Mouse (Mus musculus) lung, embryonic 14.5 days (tissue): Measurements from ENCODE around the gene S1pr5. TPM values are rescaled to one million over a fixed set of nuclear protein-coding genes. Genes with fewer than 3 reads are reported as not detected.
"Not testable (repeated sequence)": the region's sequence is repeated elsewhere in the genome, so short reads cannot be mapped to it uniquely, and the experiment has no call there.

Source experiments
- ATAC-seq: fragments of 200-750 bp; cut with Nextera tagmentation; 2 replicates; pipeline ENCODE4 v1.8.0; 2017; ENCODE audit warnings: mild to moderate bottlenecking, moderate TSS enrichment, moderate library complexity; ENCODE audit not compliant: insufficient read depth
- DNase-seq: peaks from one replicate; pipeline ENCODE4 v3.0.0-alpha.2; 2015
- H3K27ac ChIP-seq: fragments of 300-500 bp; sonication (generic); 2 replicates; pipeline ENCODE4 v1.5.1; 2014; ENCODE audit warnings: low read depth, mild to moderate bottlenecking, moderate library complexity
- H3K27me3 ChIP-seq: fragments of 300-500 bp; sonication (generic); 2 replicates; pipeline ENCODE4 v1.6.1; 2014; ENCODE audit warnings: low read length, control low read depth; ENCODE audit not compliant: insufficient read depth
- H3K36me3 ChIP-seq: fragments of 300-500 bp; sonication (generic); 2 replicates; pipeline ENCODE4 v1.6.1; 2014; ENCODE audit warnings: control low read depth; ENCODE audit not compliant: insufficient read depth
- H3K4me1 ChIP-seq: fragments of 300-500 bp; sonication (generic); 2 replicates; pipeline ENCODE4 v1.6.1; 2014; ENCODE audit warnings: antibody characterized with exemption, control low read depth; ENCODE audit not compliant: insufficient read depth
- H3K4me2 ChIP-seq: fragments of 300-500 bp; sonication (generic); 2 replicates; pipeline ENCODE4 v1.6.1; 2014; ENCODE audit warnings: mild to moderate bottlenecking
- H3K4me3 ChIP-seq: fragments of 300-500 bp; sonication (generic); 2 replicates; pipeline ENCODE4 v1.5.1; 2014; ENCODE audit warnings: low read depth, low read length
- H3K9ac ChIP-seq: fragments of 300-500 bp; sonication (generic); 2 replicates; pipeline ENCODE4 v1.6.1; 2014
- H3K9me3 ChIP-seq: fragments of 300-500 bp; sonication (generic); 2 replicates; pipeline ENCODE4 v1.6.1; 2016; ENCODE audit warnings: low read depth, low read length, control low read depth
- CTCF ChIP-seq: IDR thresholded peaks from 2 replicates; pipeline ENCODE4 v1.5.1; 2016; ENCODE audit warnings: antibody characterized with exemption, low read depth
- WGBS: fragments of 180-500 bp; shearing (Covaris S2); extraction: QIAGEN DNeasy Blood & Tissue Kit; methylation state at CpG from one replicate; pipeline ENCODE4 v1.1.7; 2014; 5-methylcytosine and 5-hydroxymethylcytosine counted together
- polyA plus RNA-seq: library from polyadenylated mRNA; unstranded; fragments of >200 nt; fragmentation: Nextera tagmentation; extraction: Ambion mirVana; gene quantifications from 2 replicates; pipeline ENCODE4 v1.2.1, GENCODE M21; 2014

The S1pr5 gene
- polyA plus RNA-seq, 1 experiment from 2014 or later = not detected

GRCm38 (mm10) chr9:21204156-21204527 lies 44.1 kb downstream of the S1pr5 start:
- H3K4me1 ChIP-seq = no peaks in the 10 kb centered on the region
- no peak for DNase-seq
- WGBS = 34% methylated on average over 8 of the region's 8 CpGs
- no peak overlapping the region; the same call in 1 of the 2 replicates for H3K4me3 ChIP-seq
- H3K9me3 ChIP-seq = no peaks in the 10 kb centered on the region
- ATAC-seq = no peak
- H3K36me3 ChIP-seq = no peaks in the 10 kb centered on the region
- H3K9ac ChIP-seq = no peak overlapping the region
- no peaks in the 10 kb centered on the region for H3K27me3 ChIP-seq
- TF ChIP-seq CTCF = no peak
- H3K27ac ChIP-seq = no peak overlapping the region
- H3K4me2 ChIP-seq = peak overlapping the region; percentile 70; the same call in 1 of the 2 replicates

DNA sequence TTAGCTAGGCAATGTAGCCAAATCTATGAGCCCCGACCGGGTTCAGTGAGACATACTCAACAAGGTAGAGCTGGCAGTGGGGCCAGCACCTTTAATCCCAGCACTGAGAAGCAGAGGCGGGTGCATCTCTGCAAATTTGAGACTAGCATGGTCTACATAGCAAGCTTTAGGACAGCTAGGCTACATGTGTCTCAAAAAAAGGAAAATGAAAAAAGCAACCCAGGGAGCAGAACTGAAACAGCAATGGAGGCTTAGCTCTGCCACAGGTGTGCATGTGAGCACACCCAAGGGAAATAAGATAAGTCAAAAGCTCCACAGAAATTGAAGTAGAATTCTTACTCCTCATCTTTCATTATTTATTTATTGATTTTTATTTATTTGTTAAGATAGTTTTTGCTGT lies 49.3 kb downstream of the S1pr5 start:
- no peak for DNase-seq

DNA sequence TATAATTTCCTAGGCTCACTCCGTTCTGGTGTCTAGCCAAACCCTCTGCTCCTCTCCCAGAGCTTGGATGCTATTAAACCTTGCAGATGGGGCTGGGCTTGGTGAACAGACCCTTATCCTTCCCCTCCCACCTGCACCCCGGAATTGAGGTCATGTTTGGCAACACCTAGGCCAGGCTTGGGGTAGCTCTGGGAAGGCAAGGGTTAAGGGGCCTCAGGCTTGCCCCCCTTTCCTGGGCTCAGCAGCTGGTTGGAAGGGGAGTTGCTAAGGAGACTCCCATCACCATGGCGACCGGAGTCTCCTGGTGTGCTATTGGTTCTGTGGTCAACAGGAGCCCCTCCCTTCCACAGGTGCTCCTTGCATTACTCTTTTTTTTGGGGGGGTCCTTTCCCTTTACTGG lies 50.3 kb downstream of the S1pr5 start:
- peak; percentile 56 for DNase-seq
- Histone ChIP-seq H3K27ac (no peak overlapping the region), H3K4me3 (no peak overlapping the region), H3K4me1 (no peaks in the 10 kb centered on the region; the same call in 1 of the 2 replicates), H3K4me2 (peak overlapping the region; percentile 55; the same call in 1 of the 2 replicates), H3K27me3 (no peaks in the 10 kb centered on the region), H3K9me3 (no peaks in the 10 kb centered on the region), H3K36me3 (no peaks in the 10 kb centered on the region), H3K9ac (no peak overlapping the region)
- ATAC-seq = no peak
- 20% methylated on average over 4 of the region's 4 CpGs for WGBS
- TF ChIP-seq CTCF = no peak

More for the DNA sequence above, 49.3 kb downstream of the S1pr5 start:
- WGBS = 72% methylated on average over 3 of the region's 3 CpGs
- H3K36me3 ChIP-seq = no peaks in the 10 kb centered on the region
- no peaks in the 10 kb centered on the region for H3K9me3 ChIP-seq
- no peak overlapping the region for H3K27ac ChIP-seq
- TF ChIP-seq CTCF = no peak
- no peaks in the 10 kb centered on the region; the same call in 1 of the 2 replicates for H3K4me1 ChIP-seq
- no peak for ATAC-seq
- H3K4me2 ChIP-seq = no peak overlapping the region
- H3K4me3 ChIP-seq = no peak overlapping the region
- H3K9ac ChIP-seq = no peak overlapping the region
- no peaks in the 10 kb centered on the region for H3K27me3 ChIP-seq

DNA sequence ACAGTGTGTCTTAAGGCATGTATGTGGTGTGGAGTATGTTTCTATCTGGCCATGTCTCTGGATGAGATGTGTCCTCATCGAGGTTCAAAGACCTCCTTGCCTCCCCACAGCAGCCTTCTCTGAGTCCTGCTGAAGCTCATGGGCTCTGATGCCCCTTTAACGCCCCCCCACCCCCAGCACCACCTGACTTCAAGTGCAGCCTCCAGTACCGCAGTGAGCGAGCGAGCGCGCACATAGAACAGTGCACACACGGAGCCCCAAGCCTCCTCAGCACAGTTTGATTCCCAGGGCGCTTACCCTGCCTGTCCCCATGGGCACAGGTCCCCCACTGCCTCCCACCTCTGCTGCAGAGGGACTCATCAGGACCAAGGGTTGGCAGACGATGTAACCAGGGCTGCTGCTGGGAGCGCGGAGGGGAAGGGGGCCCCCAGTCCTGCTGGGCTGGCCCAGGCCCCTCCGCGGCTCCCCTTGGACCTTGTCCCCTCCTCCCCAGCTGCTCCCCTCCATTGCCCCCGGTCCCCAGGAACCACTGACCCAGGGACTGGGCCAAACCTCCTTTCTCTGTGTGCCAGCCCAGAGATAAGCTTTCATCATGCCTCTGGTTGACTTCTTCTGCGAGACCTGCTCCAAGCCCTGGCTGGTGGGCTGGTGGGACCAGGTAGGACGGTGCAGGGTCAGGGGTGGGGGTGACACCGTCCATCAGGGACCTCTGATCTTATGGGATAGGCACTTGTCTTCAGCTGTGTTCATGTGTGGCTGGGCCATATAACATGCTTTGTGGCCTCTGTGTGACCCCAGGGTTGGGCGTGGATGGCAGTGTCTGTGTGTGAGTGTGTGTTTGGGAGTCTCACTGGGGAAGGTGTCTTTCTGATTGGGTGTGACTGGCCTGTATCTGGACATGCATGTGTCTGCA lies 51.5 kb downstream of the S1pr5 start:
- no peaks in the 10 kb centered on the region for H3K9me3 ChIP-seq
- no peak for TF ChIP-seq CTCF
- H3K4me2 ChIP-seq = peak overlapping the region; percentile 55
- H3K9ac ChIP-seq = peak overlapping the region; percentile 24; the same call in 1 of the 2 replicates
- H3K27ac ChIP-seq = no peak overlapping the region
- no peaks in the 10 kb centered on the region for H3K36me3 ChIP-seq
- H3K4me3 ChIP-seq = peak overlapping the region; percentile 3
- no peak for DNase-seq
- H3K4me1 ChIP-seq = no peaks in the 10 kb centered on the region; the same call in 1 of the 2 replicates
- ATAC-seq = peak; percentile 70
- 26% methylated on average over 19 of the region's 19 CpGs for WGBS
- H3K27me3 ChIP-seq = no peaks in the 10 kb centered on the region

GRCm38 (mm10) chr9:21195736-21196505 lies 52.3 kb downstream of the S1pr5 start:
- not testable (repeated sequence) for H3K4me3 ChIP-seq, H3K27me3 ChIP-seq, DNase-seq, H3K4me1 ChIP-seq, H3K9ac ChIP-seq, H3K27ac ChIP-seq, H3K36me3 ChIP-seq, H3K4me2 ChIP-seq, H3K9me3 ChIP-seq
- peak; percentile 10; the same call in 1 of the 2 replicates for TF ChIP-seq CTCF
- 47% methylated on average over 7 of the region's 7 CpGs for WGBS
- peak; percentile 21; the same call in 1 of the 2 replicates for ATAC-seq

GRCm38 (mm10) chr9:21194787-21195493 lies 53.3 kb downstream of the S1pr5 start:
- WGBS = 74% methylated on average over 4 of the region's 4 CpGs
- H3K27me3 ChIP-seq = no peaks in the 10 kb centered on the region
- no peak overlapping the region for H3K27ac ChIP-seq
- H3K4me1 ChIP-seq = no peaks in the 10 kb centered on the region; the same call in 1 of the 2 replicates
- TF ChIP-seq CTCF = no peak
- ATAC-seq = no peak
- no peak overlapping the region for H3K4me3 ChIP-seq
- no peaks in the 10 kb centered on the region for H3K9me3 ChIP-seq
- no peaks in the 10 kb centered on the region for H3K36me3 ChIP-seq
- H3K4me2 ChIP-seq = no peak overlapping the region
- no peak for DNase-seq
- no peak overlapping the region for H3K9ac ChIP-seq
